Mouse (Mus musculus): ENCODE data around the gene Rbmy.
"Not testable (repeated sequence)": the region's sequence is repeated elsewhere in the genome, so short reads cannot be mapped to it uniquely, and the experiment has no call there.

The Rbmy gene

DNA sequence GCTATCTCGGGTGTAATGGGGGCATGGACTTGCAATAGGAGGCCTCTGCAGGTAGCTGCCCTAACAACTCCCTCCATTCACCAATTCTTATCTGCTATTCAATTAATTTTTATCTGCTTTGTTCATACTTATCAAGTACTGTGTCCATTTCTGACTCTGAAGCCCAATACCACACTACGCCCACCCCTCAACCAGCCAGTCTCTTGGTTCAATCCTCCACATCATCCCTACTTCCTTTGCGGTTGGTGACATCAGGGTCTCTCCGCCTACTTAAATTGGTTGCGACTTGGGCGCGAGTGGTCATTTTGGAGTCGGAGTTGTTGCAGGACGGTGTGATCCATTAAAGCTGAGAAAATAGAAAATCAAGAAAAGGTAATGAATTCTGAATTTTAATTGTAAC lies at the start of gene Rbmy, which contains the start of gene Gm10256:
TSS of gene Rbmy (plus strand) at position 301 of the 400 bp plus-strand sequence.
TSS of gene Gm10256 (plus strand) at position 320 of the 400 bp plus-strand sequence.
- not testable (repeated sequence) for DNase-seq

DNA sequence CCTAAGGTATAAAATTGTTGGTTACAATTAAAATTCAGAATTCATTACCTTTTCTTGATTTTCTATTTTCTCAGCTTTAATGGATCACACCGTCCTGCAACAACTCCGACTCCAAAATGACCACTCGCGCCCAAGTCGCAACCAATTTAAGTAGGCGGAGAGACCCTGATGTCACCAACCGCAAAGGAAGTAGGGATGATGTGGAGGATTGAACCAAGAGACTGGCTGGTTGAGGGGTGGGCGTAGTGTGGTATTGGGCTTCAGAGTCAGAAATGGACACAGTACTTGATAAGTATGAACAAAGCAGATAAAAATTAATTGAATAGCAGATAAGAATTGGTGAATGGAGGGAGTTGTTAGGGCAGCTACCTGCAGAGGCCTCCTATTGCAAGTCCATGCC lies 34.4 kb upstream of the Rbmy start, which contains the start of gene Gm4064:
TSS of gene Gm4064 (minus strand) at position 101 of the 400 bp plus-strand sequence.
- DNase-seq = not testable (repeated sequence)
